Mouse (Mus musculus) kidney, postnatal 25 days (tissue): Measurements from ENCODE around the gene Laptm5.

Experiments used
- DNase-seq, 2 experiments: peaks; one replicate each; pipeline ENCODE4 v3.0.0; 2021; ENCODE audit warnings: mixed read lengths in 2 of 2

The Laptm5 gene

DNA sequence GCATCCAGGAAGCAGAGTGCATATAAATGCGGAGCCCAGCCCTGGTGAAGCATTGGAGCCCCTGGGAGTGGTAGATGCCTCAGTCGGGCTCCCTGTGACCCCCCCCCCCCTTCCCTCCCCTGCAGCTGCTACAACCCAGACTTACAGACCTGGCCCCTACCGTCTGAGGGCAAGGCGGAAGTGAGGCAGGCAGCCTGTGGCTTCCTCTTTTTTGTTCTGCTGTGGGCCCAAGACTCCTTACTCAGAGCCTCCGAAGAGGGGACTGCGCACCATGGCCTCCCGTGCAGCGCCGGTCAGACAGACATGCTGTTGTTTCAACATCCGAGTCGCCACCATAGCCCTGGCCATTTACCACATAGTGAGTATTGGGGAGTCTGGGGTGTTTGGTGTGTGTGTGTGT, at the start of gene Laptm5:
Gene Laptm5 (plus strand): TSS at position 49 of the 400 bp plus-strand sequence.
- DNase-seq: no peak

DNA sequence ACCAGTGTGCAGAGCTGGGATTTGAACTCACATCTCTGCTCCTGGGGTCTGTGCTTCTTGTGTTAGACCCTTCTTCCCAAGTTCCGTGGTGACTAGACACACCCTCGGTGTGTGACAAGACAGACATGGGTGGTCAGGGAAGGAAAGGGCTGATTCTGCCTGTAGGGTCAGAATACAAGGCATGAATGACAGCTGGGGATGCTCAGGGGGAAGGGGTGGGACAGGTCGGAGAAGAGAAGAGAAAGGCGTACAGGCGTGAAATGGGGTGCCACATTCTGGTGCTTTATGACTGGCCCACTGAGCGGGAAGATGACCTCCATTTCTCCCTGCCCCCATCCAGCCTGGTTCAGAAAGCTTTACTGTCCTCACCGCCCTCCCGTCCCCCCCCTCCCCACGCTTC, 47.5 kb upstream of the Laptm5 start:
- no peak for DNase-seq

DNA sequence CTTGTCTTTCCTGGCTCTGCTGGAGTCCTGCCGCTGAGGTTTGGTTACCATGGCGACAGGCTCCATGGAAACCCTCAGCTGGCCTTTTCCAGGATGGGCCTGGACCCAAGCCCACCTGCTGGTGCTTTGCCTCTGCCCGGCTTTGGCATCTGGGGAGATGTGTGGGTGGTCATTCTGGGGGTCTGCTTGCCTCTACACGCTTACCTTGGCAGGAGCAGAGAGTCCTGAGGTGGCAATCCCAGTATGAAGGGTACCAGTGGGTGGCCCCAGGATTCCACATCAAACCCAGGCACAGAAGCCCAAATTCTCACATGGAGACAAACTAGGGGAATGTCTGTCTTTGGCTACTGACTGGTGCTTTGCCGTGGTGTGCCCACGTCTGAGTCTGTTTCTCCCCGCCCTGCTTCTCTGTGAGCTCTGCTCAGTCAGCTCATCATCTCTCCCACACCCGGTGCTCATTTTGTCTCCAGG, 47.0 kb upstream of the Laptm5 start:
- no peak for DNase-seq

DNA sequence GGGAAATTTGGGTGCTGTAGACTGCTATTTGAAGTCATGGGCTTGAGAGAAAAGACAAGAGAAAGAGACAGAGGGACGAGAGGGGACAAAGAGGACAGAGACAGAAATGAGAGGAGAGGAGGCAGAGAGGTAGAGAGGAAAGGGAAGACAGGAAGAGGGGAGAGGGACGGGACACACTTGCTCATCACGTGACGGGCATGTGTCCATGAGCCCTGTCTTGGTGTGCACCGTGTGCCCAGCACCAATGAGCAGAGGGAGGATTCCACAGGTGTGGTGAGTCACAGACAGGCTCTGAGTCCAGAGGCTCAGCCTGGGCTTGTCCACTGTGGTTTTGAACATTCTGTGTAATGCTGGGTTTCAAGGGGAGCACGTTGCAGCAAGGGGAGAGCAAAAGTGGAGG, 45.0 kb upstream of the Laptm5 start:
- DNase-seq: no peak

DNA sequence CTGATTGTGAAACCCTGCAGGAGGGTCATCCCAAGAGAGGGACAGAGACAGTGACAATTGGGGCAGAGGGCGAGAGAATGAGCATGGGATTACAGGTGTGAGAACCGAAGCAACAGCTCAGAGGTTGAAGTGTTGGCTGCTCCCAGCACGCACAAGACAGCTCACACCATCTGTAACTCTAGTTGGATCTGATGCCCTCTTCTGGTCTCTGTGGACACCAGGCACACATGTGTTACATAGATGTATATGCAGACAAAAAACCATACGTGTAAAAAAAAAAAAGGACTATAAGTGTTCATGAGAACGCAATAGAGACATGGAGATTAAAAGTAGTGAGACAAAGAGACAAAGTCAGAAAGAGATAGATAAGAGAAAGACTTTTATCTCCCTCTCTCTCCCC, 44.1 kb upstream of the Laptm5 start:
- no peak for DNase-seq

DNA sequence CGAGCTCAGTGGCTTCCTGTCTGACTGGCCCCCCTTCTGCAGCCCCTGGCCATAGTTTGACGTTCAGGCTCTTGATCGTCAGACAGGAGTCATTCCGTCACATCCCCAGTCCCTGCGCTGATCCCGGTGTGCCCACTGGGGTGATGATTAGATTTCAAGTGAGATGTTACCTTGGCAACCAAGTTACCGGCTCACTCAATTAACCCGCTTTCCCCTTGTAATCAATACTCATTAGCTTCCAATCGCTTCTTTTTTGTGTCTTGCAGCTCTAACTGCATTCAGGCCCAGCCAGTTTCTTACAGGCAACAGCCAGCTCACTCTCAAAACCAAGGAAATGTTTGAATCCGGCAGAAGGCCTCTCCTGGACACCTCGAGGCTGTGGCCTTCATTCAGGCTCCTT, 40.5 kb upstream of the Laptm5 start:
- no peak for DNase-seq

DNA sequence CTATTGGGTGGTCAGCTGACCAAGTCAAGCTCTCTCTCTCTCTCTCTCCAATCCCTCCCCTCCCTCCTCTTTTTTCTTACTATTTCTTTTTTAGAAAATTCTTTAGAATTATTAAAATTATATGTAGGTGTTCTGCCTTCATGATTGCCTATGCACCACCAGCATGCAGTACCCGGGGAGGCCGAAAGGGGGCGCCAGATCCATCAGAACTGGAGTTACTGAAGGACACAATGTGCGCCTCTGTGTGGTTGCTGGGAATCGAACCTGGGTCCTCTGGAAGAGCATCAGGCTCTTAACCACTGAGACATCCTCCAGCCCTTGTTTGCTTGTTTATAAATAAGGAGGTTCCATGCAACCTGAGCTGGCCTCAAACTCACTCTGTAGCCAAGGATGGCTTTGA, 39.5 kb upstream of the Laptm5 start:
- DNase-seq: no peak

DNA sequence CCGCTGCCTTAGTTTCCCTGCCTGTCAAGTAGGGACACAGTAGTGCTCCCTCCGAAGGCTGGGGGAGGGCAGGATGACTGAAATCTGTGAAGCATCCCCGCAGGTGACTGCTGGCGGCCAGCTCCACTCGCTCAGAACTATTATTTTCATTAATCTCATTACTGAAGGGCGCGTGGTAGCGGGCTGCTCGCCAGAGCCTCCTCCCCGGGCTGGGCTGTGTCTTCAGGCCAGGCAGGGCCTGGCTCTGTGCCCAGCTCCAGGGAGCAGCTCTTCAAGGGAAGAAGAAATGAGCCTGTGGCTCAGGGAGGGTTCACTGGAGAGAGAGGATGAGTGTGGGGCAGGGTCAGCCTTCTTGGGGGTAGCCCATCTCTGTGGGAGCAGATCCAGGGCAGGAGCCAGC, 38.3 kb upstream of the Laptm5 start:
- peak; percentile 84 to 86 for DNase-seq

DNA sequence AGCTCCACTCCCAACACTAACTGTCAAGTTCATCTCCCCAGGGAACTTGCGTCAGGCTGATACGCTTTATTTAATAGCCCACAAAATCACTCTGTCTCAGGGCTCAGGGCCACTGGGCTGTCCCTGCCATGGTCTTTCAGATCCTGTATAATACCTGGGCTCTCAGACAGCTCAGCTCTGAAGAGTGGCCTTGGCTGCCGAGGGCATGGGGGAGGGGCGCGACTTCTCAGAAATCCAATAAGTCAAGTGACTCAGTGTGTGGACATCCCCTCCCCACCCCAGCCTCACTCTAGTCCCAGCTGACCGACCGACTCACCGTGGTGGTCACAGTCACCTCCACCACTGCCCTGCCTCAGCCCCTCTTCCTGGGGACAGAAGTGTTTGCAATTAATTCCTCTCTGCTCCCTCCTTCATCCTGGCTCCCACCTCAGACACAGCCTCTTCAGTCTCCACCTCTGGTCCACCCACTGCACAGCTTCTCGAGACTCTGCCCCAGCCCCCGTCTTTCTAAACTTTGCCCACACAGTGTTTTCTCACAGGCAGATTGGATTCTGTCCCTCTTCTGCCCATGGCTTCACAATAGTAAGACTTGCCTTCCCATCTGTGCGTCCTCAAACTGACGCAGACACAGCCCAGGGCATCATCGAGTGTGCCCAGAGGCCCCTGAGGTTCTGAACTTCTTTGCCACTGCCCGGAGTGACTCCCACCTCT, 36.8 kb upstream of the Laptm5 start:
- DNase-seq: no peak

DNA sequence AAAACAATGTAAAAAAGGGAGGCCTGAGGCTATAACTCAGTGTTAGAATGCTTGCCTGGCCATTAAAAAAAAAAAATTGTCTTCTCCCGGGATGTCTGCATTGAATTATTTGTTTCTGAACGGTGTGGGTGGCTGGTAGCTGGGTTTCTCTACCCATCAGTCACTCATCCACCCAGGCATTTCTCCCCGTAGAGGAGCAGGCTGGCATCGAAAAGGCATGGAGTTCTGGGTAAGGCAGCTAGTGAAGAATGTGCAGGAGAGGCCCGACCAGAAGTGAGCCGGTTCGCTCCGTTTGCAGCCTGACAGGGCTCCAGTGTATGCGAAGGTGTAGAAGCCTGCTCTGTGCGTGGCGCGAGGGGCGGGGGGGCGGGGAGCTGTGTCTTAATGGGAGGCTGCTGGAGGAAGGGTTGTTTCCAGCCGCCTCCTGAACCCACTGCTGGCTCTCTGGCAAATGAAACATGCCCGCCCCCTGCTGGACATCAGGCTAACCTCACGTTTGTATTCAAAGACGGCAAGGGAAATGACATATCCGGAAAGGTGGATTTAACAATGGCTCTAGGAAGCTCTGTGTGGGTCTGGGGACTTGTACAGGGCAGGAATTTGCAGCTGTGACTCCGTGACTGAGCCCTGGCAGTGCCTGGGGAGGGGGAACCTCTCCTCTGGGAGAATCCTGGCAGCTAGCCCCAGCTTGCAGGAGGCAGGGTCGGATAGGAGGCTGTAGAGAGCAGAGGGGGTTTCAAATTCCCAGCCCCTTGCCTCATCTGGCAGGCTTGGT, 34.5 kb upstream of the Laptm5 start:
- DNase-seq: peak; percentile 83 to 95

DNA sequence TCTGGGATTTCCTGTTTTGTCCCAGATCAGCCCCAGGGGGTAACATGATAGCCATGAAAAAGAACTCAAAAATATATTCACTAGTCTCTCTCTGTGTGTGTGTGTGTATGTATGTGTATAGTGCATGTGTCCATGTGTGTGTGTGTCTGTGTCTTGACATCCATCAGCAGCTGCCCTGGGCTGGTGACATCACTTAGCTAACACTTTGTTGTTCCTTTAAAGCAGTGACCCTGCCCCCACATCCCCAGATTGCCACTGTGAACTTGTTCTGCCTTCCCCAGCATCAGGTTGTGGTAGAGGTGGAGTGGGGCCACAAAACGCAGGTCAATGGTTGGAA, 33.9 kb upstream of the Laptm5 start:
- no peak for DNase-seq

DNA sequence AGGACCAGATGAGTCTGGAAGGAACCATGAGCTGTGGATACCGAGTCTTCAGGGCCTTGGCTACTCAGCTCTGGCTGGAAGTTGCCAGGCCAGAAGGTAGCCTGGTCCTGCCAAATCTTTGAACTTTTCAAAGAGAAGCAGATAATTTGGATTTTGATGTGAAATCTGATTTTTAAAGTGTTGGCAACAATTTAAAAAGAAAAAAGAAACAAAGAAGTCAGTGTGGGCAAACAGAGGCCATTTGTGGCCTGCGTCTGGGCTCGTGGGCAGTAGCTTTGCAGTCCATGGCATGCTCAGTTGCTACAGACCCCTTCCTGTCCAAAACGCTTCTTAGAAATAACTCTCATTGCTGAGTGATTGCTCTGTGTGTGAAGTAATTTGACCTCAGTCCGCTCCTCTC, 31.6 kb upstream of the Laptm5 start:
- DNase-seq: no peak

DNA sequence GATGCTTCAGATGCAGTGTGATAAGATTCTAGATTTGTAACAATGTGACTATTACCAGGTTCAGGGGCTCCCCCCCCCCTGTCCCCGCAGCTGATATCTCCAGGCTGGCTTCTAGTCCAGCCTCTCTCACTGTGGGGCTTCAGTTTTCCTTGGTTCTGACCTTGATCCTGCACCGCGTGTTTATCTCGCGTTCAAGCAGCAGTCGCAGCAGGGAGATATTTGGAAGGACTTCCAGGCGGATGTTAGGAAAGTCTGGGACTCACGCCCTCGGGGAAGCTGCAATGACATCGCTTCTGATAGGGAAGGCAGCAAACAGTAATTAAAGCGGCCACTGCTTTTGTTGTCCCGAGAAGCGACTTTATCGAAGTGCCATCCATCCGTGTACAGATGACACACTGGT, 30.2 kb upstream of the Laptm5 start:
- DNase-seq: no peak

DNA sequence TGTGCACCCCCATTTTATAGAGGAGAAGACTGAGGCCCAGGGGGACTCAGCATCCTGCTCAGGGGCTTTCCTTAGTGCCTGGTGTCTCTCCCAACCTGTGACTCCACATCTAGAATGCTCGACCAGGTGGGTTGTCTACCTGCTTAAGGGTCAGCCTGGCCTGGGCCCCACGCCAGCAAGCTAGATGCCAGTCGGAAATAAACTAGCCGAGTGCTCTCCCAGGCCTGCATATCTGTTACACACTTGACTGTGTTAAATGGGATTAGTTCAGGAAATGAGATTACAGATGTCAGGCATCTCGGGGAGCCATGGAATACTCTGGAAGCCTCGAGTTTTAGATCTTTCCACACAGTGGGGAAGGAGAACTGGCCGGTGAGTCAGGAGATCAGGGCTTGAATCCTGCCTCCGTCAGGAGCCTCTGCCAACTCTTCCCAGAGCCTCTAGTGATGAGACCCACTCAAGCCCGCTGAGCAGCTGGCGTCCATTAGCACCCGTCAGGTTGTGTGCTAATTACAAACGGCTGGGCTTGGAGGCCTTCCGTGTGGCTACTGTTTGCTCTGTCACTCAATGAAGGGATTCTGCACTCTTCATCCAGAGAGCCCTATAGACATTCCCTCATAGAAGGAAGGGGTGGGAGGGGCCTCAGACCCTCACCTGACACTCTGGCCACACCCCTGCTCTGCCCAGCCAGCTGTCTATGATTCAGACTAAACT, 28.9 kb upstream of the Laptm5 start:
- DNase-seq: no peak

DNA sequence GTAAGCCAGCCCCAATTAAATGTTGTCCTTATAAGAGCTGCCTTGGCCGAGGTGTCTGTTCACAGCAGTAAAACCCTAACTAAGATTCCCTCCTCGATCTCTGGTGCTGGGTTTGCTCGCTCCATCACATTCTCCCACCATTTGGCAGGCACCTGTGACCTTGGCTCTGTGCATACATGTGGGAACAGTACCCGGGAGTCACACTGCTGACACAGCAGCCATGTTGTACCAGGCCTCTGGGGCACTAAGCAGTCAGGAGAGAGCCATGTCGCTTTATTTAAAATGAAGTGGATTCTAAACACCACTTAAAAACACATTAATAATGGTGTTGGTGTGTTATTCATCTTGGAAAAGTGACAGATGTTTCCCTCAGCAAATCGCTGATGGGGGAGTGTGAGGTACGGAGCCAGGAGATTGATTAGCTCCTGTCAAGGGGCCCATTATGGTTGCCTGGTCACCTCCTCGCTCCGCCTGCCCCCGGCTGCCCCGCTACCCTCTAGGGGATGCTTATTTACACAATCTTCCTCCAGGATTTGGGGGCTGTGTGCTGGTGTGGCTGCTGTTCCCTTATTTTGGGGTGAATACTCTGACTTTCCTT, 25.7 kb upstream of the Laptm5 start:
- no peak for DNase-seq

DNA sequence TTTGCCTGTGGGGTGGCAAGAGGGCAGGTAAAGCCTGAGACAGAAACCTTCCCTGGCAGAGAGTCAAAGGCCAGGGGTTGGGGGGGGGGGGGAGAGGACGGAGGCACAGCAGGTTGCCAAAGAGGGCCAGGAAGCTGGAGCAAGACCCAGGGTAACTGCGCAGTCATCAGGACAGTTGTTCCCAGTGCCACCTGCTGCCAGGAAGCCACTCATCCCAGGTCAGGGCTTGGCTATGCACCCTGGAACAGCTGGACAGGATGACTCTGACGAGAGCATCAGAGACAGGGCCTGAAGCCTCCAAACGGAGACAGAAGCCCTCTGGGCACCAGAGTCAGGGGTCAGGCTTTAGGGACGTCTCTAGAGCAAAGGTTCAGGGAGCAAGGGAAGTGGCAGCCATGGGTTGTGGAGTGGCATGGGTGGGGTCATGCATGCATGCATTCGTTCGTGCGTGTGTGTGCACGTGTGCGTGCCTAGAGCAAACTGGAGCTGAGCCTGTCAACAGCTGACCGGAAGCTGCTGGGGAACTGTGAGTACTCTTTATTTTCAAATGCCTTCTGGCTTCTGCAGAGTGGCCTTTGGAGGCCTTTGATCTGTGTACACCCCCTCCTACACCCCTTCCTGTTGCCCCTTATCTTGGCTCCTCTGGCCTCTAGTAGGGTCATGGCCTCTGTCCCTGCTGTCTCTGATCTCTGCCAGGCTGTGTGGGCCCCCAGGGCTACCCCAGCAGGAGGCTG, 23.0 kb upstream of the Laptm5 start:
- peak; percentile 8 to 73 for DNase-seq

DNA sequence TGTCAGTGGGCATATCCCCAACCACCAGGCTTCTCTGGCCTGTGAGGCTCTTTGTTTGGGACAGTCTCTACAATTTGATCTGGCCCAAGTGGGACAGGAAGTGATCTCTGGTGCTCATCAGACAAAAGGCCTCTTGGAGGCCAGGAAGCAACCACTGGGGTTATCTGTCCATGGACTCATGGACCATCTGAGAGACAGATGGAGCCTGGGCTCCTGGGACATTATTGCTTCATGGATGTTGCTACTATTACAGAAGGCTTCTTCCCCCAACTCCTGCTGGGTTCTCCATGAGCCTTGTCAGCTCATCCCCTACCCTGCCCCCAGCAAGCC, 22.4 kb upstream of the Laptm5 start:
- peak; percentile 7 to 48 for DNase-seq

DNA sequence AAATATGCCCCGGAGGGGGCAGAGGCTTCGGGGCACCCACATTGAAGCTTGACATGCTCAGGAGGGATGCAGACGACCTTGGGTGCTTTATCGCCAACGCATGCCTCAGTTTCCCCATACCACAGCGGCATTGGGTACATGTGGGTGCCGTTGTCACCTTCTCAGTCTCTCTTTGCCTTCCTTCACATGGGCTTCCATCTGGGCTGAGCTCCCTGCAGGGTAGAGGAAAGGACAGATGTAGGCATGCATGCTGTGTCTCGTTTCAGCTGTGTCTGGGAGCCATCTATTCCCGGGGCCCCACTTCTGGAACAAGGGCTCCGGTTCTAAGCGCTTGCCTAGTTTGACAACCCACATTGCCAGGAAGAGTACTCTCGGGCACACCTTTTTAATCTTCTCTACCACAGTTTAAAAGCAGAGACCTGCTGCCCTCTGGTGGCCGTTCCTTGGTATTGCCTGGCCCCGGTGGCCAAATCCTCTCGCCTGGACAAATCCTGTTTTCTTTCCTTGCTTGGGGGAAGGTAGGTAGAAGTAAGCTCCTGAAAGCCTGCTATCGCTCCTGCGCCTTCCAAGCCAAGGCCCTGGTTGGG, 20.8 kb upstream of the Laptm5 start:
- DNase-seq: peak; percentile 66 to 74

DNA sequence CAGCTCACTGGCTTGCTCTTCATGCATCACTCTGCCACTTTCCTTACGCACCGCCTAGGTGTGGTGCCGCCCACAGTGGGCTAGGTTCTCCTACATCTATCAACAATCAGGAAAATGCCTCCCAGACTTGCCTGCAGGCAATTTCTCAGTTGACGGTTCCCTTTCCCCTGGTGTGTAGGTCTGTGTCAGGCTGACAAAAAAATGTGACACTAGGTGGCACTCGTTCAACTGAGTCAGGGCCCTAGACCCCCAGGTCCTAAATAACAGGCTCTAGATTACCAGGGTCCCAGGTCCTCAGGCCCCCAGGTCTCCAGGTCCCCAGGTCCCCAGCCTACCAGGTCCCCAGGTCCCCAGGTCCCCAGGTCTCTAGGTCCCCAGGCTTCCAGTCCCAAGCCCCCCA, 19.2 kb upstream of the Laptm5 start:
- DNase-seq: no peak

DNA sequence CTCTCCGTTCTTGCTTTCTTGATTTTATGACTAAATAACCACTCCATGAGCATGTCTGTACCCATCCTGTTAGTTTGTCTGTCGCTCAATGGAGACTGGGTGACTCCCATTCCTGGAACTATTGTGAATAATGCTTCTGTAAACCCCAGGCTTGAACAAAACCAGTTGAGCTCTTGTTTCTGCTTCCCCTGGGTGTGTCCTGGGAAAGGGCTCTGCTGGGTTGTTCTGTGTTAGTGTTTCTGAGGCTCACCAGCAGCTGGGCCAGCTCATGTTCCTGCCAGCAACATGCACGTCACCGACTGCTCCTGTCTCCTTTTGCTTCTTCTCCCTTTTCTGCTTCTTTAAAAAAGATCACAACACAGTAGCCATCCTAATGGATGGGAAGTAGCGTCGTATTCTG, 17.2 kb upstream of the Laptm5 start:
- DNase-seq: no peak

DNA sequence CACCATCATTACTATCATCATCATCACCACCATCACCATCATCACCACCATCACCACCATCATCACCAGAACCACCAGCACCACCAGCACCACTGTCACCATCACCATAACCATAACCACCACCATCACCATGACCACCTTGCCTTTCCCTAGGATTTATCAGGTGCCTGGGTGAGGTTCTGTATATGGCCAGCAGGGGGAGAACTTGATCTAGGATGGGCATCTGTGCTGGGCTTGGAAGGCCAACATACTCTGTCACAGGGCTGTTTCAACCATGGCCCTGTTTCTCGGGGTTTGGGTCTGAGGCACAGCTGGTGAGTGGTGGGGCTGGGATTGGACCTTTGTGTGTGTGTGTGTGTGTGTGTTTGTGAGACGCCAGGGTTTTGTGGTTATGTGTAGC, 16.6 kb upstream of the Laptm5 start:
- peak in 1 of 2 experiments; percentile 39 for DNase-seq

DNA sequence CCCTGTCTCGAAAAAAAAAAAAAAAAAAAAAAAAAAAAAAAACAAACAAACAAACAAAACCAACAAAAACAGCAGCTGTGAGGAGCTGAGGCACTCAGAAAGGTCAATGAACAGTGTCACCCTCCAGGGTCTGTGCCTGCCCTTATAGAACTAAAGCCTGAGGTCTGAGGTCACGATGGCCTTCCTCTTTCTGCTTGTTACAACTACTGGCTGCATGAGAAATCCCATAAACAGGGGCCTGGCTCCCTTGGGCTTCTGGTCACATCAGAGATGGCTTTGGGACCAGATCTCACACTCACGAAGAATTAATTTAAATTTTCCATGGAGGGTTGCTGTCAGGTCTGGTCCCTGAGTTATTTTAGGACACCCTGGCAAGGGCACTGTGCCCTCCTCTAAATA, 13.5 kb upstream of the Laptm5 start:
- DNase-seq: no peak
